Mouse (Mus musculus): ENCODE measurements around the gene Tulp4.
A peak's percentile ranks its signal among the peaks of the same experiment; 100 is the strongest.

Tulp4 gene

DNA sequence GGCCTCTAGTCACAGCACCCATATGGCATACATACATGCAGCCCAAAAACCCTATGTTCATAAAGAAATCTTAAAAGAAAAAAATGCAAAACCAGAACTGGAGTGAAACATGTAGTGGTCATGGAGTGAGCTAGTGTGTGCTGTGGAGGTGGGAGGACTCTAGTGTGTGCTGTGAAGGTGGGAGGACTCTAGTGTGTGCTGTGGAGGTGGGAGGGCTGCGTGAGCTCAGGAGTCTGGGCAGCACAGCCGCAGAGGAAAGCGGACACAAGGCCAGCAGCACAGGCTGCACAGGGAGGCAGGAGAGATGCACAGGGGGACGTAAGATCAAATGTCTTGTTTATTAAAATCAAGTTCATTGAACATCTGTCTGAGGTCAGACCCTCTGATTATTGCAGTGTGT is 17.5 kb downstream of the Tulp4 start:
- DNase-seq (ENCODE audit: low spot score in 2 of 2): no peak

DNA sequence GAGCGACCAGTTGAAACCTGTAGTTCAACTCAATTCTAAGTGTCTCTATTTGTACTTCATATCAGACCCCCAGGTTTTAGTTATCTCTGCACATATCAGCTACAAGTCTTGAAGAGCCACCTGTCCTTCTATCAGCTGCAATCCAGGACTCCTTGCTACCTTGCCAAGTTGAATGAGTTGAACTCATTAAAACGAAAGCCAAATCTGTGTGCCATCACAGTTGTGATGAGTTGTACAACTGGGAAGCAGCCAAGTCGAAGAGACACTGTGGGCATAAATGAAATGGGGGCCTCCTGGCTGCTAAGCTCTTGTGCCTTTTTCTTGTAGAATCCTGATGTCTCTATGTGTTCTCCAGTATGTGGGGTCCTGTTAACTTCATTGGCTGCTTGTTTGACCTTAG is 19.2 kb downstream of the Tulp4 start:
- DNase-seq (ENCODE audit: low spot score in 2 of 2): no peak

DNA sequence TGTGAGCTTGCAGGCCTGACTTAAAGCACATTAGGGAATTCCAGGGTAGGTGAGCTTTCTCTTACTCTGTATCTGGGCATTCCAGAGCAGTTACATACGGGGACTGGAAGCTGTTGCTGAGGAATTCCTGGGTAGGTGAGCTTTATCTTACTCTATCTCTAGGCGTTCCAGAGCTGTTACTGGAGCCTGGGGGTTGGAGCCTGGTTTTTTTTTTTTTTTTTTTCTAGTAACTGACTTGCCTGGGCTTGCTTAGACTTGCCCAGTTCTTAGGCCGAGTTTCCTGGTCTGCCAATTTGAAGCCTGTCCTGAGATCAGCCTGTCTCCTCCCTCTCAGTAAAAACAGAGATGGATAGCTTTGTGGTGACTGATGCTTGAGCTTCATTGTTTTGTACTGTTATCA is 21.8 kb downstream of the Tulp4 start:
- DNase-seq (ENCODE audit: low spot score in 2 of 2): no peak

DNA sequence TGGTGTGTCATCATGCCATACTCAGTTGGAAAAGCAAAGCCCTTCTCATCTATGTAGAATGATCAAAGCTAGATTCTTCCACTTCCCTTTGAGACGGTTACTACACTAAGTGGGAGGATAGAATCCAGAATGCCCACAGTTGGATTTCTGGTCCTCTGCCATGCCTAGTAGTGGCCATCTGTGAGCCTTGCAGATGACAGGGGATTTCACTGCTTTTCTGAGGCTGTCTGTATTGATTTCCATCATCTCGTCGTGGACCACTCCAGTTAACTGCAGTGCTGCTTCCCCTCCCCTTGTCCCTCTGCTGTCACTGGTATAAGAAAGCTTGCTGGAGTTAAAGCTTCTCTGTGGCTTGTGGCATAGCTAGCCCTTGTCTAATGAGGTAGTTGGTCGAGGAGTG is 23.1 kb downstream of the Tulp4 start:
- no peak for DNase-seq (ENCODE audit: low spot score in 2 of 2)

- no peak for DNase-seq (ENCODE audit: low spot score in 2 of 2)
These were observed 24.8 kb downstream of the Tulp4 start for GRCm38 (mm10) chr17:6131083-6131482.

DNA sequence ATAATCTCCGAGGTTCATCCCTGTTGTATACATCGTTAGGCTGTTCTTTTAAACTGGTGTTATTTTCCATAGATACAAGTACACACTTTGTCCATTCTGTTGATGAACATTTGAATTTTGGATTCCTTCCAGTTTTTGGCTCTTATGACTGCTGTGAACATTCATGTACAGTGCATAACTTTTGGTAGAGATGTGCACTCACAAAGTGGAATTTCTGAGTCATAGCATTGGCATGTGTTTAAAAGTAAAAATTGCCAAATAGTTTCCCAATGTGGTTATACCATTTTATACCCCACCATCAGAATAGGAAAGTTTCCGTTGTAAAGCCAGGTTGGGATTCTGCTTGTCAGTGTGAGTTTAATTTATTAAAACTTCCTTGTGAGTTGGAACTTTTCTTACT is 34.6 kb downstream of the Tulp4 start:
- no peak for DNase-seq (ENCODE audit: low spot score in 2 of 2)

DNA sequence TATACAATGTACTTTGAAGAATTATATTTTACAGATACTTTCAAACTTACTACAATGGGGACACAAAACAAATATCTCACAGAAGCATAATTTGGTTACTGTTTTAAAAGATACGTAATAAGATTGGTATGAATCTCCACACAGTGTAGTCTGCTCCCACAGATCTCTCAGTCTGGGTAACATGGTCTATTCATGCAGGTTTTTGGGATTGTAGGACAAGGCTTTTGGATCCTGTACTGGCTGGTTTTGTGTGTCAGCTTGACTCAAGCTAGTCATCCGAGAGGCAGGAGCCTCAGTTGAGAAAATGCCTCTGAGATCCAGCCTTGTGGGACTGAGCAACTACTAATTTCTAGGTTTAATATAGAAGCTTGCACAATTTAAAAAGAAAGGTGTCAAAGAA is 35.1 kb downstream of the Tulp4 start:
- no peak for DNase-seq (ENCODE audit: low spot score in 2 of 2)

- no peak for DNase-seq (ENCODE audit: low spot score in 2 of 2)
These were observed 39.0 kb downstream of the Tulp4 start for GRCm38 (mm10) chr17:6145244-6145643.

DNA sequence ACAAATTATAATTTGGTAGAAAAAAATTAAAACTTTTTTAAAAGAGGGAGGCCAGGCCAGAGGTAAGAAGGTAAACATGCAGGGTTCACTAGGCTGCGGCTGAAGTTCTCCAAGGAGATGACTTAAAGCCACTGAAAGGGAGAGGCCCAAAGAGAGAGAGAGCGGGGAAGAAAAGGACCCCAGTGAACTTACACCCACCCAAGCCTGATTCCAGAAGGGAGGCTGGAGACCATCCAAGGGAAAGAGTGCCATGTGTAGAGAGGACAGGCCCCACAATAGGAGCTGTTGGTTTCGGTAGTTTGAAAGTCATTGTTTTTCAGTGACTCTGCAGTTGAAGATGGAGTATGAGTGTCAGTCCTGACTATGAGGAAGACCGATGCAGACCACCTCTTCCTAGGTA is 46.7 kb downstream of the Tulp4 start:
- no peak for DNase-seq (ENCODE audit: low spot score in 2 of 2)

- DNase-seq (ENCODE audit: low spot score in 2 of 2): no peak
These were observed 47.3 kb downstream of the Tulp4 start for GRCm38 (mm10) chr17:6153581-6153980.

DNA sequence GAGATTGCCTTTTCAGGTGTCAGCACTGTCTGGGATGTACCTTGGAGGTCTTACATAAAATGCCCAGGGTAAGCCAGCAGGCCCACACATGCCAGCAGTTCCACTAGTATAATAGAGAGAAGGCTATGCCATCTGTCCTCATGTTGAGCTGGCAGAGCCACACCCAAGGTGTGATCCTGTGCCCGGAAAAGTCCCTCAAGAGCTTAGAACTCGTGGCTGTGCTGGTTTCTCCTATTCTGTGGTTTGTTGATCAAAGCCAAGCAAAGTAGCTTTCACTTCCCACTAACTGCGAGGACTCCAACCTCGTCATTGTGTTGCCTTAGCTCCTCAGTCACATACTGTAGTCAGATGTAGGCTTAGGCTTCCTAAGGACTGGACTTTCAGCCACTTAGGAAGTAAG is 48.1 kb downstream of the Tulp4 start:
- DNase-seq (ENCODE audit: low spot score in 2 of 2): no peak

- no peak for DNase-seq (ENCODE audit: low spot score in 2 of 2)
These were observed 54.3 kb downstream of the Tulp4 start for GRCm38 (mm10) chr17:6160495-6160894.

DNA sequence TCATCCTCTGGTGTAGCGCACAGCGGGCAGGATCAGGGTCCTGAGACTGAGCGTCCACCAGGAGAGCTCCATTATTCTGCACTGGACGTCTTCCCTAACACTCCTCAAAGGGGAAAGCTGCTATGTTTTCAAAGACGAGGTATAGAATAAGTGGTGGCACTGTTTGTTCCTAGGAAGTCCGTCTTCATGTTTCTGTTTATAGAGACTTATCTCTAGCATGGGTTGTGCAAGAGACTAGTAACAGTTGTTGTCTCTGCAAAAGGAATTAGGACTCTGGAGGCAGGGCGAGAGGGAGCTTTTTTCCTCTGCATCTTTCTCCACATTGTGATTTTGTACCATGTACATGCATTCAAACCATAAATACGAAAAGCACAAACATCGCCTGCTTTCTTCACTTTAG is 55.7 kb downstream of the Tulp4 start:
- DNase-seq (ENCODE audit: low spot score in 2 of 2): no peak

DNA sequence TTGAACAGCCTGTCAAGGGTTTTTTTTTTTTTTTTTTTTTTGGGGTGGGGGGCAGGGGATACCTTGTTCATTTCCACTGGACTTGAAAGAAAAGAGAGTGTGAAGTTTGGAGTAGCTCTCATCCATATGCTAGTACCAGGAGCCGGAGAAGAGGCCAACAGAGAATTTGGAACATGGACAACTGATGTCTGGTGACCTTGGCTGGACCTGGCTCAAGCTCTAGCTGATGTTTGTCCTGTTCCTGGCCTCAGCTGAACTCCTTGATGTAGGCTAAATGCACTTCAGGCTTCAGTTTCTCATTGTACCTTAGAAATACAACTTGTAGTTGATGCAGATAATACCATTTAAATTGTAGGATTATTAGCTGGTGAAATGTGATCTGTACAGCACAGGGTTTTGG is 56.5 kb downstream of the Tulp4 start:
- DNase-seq (ENCODE audit: low spot score in 2 of 2): no peak

DNA sequence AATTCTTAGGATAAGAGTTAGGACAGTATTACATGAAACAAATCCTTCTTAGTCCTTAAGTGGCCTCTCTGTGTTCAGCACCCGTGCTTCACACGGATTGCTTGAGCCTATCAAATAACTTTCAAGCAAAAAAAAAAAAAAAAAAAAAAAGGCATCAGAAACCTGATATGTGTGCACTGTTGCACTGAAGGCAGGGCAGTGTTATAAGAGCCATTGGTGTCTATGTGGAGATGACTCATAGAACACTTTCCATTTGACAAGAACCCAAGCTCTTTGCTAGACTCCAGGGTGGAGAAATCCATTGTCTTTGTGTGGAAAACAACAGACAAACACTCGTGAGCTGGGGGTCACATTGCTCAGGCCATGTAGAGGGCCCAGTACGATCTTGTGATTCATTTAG is 58.7 kb downstream of the Tulp4 start:
- DNase-seq (ENCODE audit: low spot score in 2 of 2): no peak

DNA sequence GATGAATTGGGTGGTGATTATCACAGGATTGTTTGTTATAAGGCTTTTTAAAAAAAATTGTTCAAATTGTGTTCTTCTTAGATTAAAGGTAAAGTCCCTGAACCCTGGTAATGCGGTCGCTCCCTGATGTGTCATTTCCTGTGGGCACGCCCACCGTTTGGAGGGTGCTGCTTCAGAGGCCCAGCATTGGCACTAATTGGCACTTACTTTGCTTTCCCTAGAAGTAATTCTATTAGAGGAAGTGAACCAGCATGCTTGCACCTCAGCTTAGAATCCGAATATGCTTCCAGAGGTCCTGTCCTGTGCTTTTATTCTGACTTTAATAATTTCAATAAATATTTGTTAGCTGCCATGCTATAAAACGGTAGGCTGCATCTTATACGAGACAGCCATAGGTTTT is 66.2 kb downstream of the Tulp4 start:
- DNase-seq (ENCODE audit: low spot score in 2 of 2): no peak

GRCm38 (mm10) chr17:6172926-6173690 is 66.9 kb downstream of the Tulp4 start:
- peak in 1 of 2 experiments; percentile 19 for DNase-seq (ENCODE audit: low spot score in 2 of 2)

- no peak for DNase-seq (ENCODE audit: low spot score in 2 of 2)
These were observed 68.3 kb downstream of the Tulp4 start for GRCm38 (mm10) chr17:6174574-6174973.

- no peak for DNase-seq (ENCODE audit: low spot score in 2 of 2)
These were observed 72.5 kb downstream of the Tulp4 start for GRCm38 (mm10) chr17:6178564-6179267.

DNA sequence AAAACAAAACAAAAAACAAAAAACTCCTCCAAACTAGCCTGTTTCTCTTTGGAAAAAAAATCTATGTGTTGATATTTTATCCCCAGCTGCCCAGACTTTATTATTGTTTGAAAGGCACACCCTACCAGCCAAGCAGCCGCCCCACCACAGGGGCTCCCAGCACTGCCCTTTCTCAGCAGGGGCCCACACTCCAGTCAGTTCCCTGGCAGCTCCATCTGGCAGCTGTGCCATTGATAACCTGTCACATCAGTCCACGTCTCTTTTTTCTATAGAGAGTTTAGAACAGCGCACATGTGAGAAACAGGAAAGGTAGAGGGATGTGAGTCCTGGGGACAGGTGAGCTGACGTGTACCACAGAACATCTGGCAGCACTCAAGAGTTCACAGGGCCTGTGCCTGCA is 73.2 kb downstream of the Tulp4 start:
- DNase-seq (ENCODE audit: low spot score in 2 of 2): no peak

- DNase-seq (ENCODE audit: low spot score in 2 of 2): no peak
These were observed 74.2 kb downstream of the Tulp4 start for GRCm38 (mm10) chr17:6180421-6180820.

GRCm38 (mm10) chr17:6182715-6183114 is 76.5 kb downstream of the Tulp4 start:
- no peak for DNase-seq (ENCODE audit: low spot score in 2 of 2)

GRCm38 (mm10) chr17:6186651-6187050 is 80.4 kb downstream of the Tulp4 start:
- no peak for DNase-seq (ENCODE audit: low spot score in 2 of 2)

- no peak for DNase-seq (ENCODE audit: low spot score in 2 of 2)
These were observed 80.9 kb downstream of the Tulp4 start for GRCm38 (mm10) chr17:6187183-6187582.

Measured in frontal cortex, postnatal 14 days (tissue).